Mouse (Mus musculus) neural tube, embryonic 12.5 days (tissue): ENCODE measurements around the gene Slc1a2. TPM values are rescaled to one million over a fixed set of nuclear protein-coding genes. Genes with fewer than 3 reads are reported as not detected.

Experiments
- ATAC-seq: fragments of 200-750 bp; cut with Nextera tagmentation; 2 replicates; pipeline ENCODE4 v1.8.0; 2017; ENCODE audit warnings: low read depth, mild to moderate bottlenecking, moderate TSS enrichment, moderate library complexity; ENCODE audit not compliant: low FRiP score
- H3K27ac ChIP-seq: fragments of 300-500 bp; sonication (generic); 2 replicates; pipeline ENCODE4 v1.5.1; 2016
- H3K27me3 ChIP-seq: fragments of 300-500 bp; sonication (generic); replicated peaks from 2 replicates; pipeline ENCODE4 v1.6.1; 2016; ENCODE audit warnings: mild to moderate bottlenecking
- H3K36me3 ChIP-seq: fragments of 300-500 bp; sonication (generic); 2 replicates; pipeline ENCODE4 v1.6.1; 2016; ENCODE audit warnings: mild to moderate bottlenecking
- H3K4me1 ChIP-seq: fragments of 300-500 bp; sonication (generic); 2 replicates; pipeline ENCODE4 v1.6.1; 2016
- H3K4me2 ChIP-seq: fragments of 300-500 bp; sonication (generic); replicated peaks from 2 replicates; pipeline ENCODE4 v1.6.1; 2016; ENCODE audit warnings: mild to moderate bottlenecking
- H3K4me3 ChIP-seq: fragments of 300-500 bp; sonication (generic); 2 replicates; pipeline ENCODE4 v1.5.1; 2016
- H3K9ac ChIP-seq: fragments of 300-500 bp; sonication (generic); 2 replicates; pipeline ENCODE4 v1.6.1; 2016; ENCODE audit warnings: mild to moderate bottlenecking
- H3K9me3 ChIP-seq: fragments of 300-500 bp; sonication (generic); 2 replicates; pipeline ENCODE4 v1.6.1; 2016; ENCODE audit warnings: mild to moderate bottlenecking
- WGBS: fragments of 180-500 bp; shearing (Covaris S2); methylation state at CpG from one replicate; pipeline ENCODE4 v1.1.7; 2016; 5-methylcytosine and 5-hydroxymethylcytosine counted together
- polyA plus RNA-seq: library from polyadenylated mRNA; unstranded; fragments of >200 nt; fragmentation: Nextera tagmentation; extraction: Ambion mirVana; gene quantifications from 2 replicates; pipeline ENCODE4 v1.2.1, GENCODE M21; 2016

Slc1a2 gene
- polyA plus RNA-seq, 1 experiment from 2014 or later = 16.2 TPM

- no peak overlapping the region for H3K9ac ChIP-seq
- no peaks in the 10 kb centered on the region for H3K9me3 ChIP-seq
- no peak overlapping the region for H3K27ac ChIP-seq
- H3K4me1 ChIP-seq = peaks cover 9% of the 10 kb centered on the region
- WGBS = 50% methylated on average over 8 of the region's 8 CpGs
- H3K4me2 ChIP-seq = no peak overlapping the region
- no peak for ATAC-seq
- no peaks in the 10 kb centered on the region for H3K36me3 ChIP-seq
- no peak overlapping the region for H3K4me3 ChIP-seq
- no peaks in the 10 kb centered on the region for H3K27me3 ChIP-seq
Measured at GRCm38 (mm10) chr2:102730788-102731187, 72.3 kb downstream of the Slc1a2 start.

DNA sequence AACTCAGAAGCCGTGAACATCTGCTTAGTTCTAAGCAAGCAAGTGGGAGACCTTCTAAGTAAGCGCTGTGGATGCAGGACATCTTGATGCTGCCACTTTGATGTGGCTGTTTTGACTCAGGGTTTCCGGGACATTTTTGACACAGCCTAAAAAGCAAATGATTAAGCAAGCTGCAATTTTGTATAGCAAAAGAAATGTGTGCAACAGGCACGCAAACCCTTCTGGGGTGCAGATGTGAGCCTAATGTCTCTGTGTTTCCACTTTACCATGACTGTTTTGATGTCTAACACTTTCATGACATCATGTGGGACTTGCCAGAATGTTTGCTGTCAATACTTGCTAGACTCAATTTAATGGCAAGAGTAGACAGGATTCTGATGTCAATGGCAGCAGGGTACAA is 74.7 kb downstream of the Slc1a2 start:
- H3K9ac ChIP-seq = no peak overlapping the region
- no peak overlapping the region for H3K27ac ChIP-seq
- whole genome bisulfite sequencing = 90% methylated on average over 4 of the region's 4 CpGs
- no peak overlapping the region for H3K4me2 ChIP-seq
- peaks cover 9% of the 10 kb centered on the region for H3K4me1 ChIP-seq
- H3K36me3 ChIP-seq = 0 out of 2 replicates have a peak, but pooled peaks cover 3% of the 10 kb centered on the region
- no peak for ATAC-seq
- H3K27me3 ChIP-seq = no peaks in the 10 kb centered on the region
- no peak overlapping the region for H3K4me3 ChIP-seq
- H3K9me3 ChIP-seq = no peaks in the 10 kb centered on the region

- H3K9me3 ChIP-seq = no peaks in the 10 kb centered on the region
- H3K9ac ChIP-seq = no peak overlapping the region
- 71% methylated on average over 3 of the region's 3 CpGs for WGBS
- ATAC-seq = no peak
- no peaks in the 10 kb centered on the region for H3K27me3 ChIP-seq
- H3K4me1 ChIP-seq = peaks cover 9% of the 10 kb centered on the region
- no peak overlapping the region for H3K27ac ChIP-seq
- H3K4me2 ChIP-seq = no peak overlapping the region
- 0 out of 2 replicates have a peak, but pooled peaks cover 3% of the 10 kb centered on the region for H3K36me3 ChIP-seq
- no peak overlapping the region for H3K4me3 ChIP-seq
Measured at GRCm38 (mm10) chr2:102734055-102734454, 75.6 kb downstream of the Slc1a2 start.

DNA sequence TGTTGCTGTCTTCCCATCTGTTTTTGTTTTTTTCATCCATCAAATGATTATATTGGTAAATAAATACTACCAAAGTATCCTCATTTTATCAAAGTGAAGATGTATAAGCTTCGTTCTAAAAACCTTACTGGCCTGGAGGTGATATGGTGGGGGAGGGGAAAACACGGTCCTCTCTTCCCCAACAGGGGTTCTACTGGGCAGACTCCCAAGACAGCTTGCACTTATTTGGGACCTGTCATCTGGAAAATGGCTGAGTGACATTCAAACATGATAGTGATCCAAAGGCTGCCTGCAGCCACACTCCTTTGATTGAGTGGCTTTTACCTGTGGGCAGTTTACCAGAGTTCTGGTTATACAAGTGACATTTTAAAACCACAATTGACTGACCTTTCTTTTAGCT is 76.6 kb downstream of the Slc1a2 start:
- WGBS = 89% methylated on average over 2 of the region's 2 CpGs
- no peak for ATAC-seq
- H3K4me1 ChIP-seq = peaks cover 9% of the 10 kb centered on the region
- H3K27ac ChIP-seq = no peak overlapping the region
- no peak overlapping the region for H3K4me3 ChIP-seq
- H3K9ac ChIP-seq = no peak overlapping the region
- H3K4me2 ChIP-seq = no peak overlapping the region
- no peaks in the 10 kb centered on the region for H3K27me3 ChIP-seq
- H3K36me3 ChIP-seq = peaks cover 6% of the 10 kb centered on the region; the same call in 1 of the 2 replicates
- H3K9me3 ChIP-seq = no peaks in the 10 kb centered on the region

DNA sequence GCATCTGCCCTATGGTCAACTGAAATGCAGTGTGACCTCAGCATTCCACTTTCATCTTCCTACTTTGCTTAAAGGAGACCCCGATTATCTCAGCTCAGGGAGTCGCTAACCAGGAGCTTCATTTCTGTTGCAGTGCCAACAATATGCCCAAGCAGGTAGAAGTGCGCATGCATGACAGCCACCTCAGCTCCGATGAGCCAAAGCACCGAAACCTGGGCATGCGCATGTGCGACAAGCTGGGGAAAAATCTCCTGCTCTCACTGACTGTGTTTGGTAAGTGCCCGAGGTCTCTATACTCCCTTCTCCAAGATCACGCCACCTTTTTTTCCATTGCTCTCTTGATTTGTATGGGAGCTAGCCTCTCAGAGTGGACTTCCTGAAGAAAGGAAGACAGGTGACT is 77.4 kb downstream of the Slc1a2 start:
- H3K4me2 ChIP-seq = no peak overlapping the region
- H3K9me3 ChIP-seq = no peaks in the 10 kb centered on the region
- H3K27me3 ChIP-seq = no peaks in the 10 kb centered on the region
- H3K36me3 ChIP-seq = peaks cover 6% of the 10 kb centered on the region; the same call in 1 of the 2 replicates
- H3K4me3 ChIP-seq = no peak overlapping the region
- no peak overlapping the region for H3K9ac ChIP-seq
- ATAC-seq = no peak
- 93% methylated on average over 9 of the region's 9 CpGs for WGBS
- peaks cover under 1% of the 10 kb centered on the region for H3K4me1 ChIP-seq
- H3K27ac ChIP-seq = no peak overlapping the region

- H3K4me3 ChIP-seq = no peak overlapping the region
- no peaks in the 10 kb centered on the region for H3K4me1 ChIP-seq
- no peaks in the 10 kb centered on the region for H3K27me3 ChIP-seq
- no peaks in the 10 kb centered on the region for H3K9me3 ChIP-seq
- H3K9ac ChIP-seq = no peak overlapping the region
- WGBS = 93% methylated on average over 5 of the region's 5 CpGs
- no peak for ATAC-seq
- H3K36me3 ChIP-seq = peaks cover 8% of the 10 kb centered on the region; the same call in 1 of the 2 replicates
- H3K27ac ChIP-seq = no peak overlapping the region
- no peak overlapping the region for H3K4me2 ChIP-seq
Measured at GRCm38 (mm10) chr2:102736490-102736889, 78.0 kb downstream of the Slc1a2 start.

- no peak overlapping the region for H3K4me2 ChIP-seq
- H3K27me3 ChIP-seq = no peaks in the 10 kb centered on the region
- no peaks in the 10 kb centered on the region for H3K4me1 ChIP-seq
- no peak for ATAC-seq
- H3K36me3 ChIP-seq = peaks cover 8% of the 10 kb centered on the region; the same call in 1 of the 2 replicates
- no peak overlapping the region for H3K4me3 ChIP-seq
- H3K9ac ChIP-seq = no peak overlapping the region
- WGBS = 87% methylated on average over 1 of the region's 1 CpGs
- no peak overlapping the region for H3K27ac ChIP-seq
- H3K9me3 ChIP-seq = no peaks in the 10 kb centered on the region
Measured at GRCm38 (mm10) chr2:102738852-102739251, 80.4 kb downstream of the Slc1a2 start.

DNA sequence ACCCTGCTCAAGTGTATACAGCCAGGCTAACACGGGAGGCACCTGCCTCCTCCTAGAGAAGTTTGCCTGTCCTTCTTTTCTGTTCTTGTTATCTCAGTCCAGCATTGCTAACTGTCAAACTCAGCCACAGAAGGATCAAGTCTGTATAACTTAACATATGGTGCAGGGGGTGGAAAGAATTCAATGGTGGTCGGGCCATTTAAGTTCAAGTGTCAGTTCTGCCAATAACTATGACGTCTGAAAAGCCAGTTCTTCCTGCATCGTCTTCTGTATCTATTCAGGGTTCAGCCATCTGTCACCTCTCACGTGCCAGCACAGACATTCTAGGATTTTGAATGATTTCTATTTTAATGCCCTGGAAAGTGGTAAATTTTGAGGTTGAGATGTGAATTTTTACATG is 84.2 kb downstream of the Slc1a2 start:
- H3K27ac ChIP-seq = no peak overlapping the region
- H3K27me3 ChIP-seq = no peaks in the 10 kb centered on the region
- peaks cover 7% of the 10 kb centered on the region; the same call in 1 of the 2 replicates for H3K36me3 ChIP-seq
- H3K9ac ChIP-seq = no peak overlapping the region
- H3K4me1 ChIP-seq = peaks cover 6% of the 10 kb centered on the region; the same call in 1 of the 2 replicates
- WGBS = 85% methylated on average over 5 of the region's 5 CpGs
- no peaks in the 10 kb centered on the region for H3K9me3 ChIP-seq
- H3K4me2 ChIP-seq = no peak overlapping the region
- no peak overlapping the region for H3K4me3 ChIP-seq
- ATAC-seq = no peak

DNA sequence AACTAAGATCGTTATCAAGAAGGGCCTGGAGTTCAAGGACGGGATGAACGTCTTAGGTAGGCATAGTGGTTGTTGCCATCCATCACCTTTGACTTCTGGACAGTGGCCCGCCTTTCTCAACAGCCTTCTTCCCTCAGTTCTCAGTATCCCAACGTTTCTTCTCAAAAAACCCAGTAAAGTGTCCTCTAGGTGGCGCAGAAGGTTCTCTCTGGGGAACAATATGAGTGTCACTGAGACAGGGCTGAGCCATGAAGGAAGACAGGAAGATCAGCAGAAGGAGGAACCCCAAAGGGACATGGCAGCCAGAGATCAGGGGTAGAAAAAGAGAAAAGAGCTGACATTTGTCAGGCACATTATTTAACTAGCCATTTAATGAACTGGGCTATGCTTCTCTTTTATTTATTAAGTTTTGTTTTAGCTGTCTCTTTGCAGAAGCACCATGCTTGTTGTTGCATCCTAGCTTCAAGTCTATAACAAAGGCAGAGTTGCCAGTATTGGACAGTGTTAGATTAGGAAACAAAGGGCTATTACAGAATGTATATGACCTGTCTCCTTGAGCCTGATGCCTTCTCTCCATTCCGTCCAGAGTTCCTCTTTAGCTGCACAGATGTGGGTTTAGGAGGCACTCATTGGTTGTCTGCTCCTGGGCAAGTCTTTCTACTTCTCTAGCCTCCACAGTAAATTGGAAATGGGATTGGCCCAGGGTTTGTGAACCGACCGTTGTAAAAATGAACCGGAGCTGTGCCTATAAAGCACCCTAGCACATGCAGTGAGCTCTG is 85.6 kb downstream of the Slc1a2 start:
- Histone ChIP-seq H3K27ac (no peak overlapping the region), H3K9me3 (no peaks in the 10 kb centered on the region), H3K36me3 (peaks cover 10% of the 10 kb centered on the region), H3K4me3 (no peak overlapping the region), H3K4me1 (peaks cover 6% of the 10 kb centered on the region; the same call in 1 of the 2 replicates), H3K9ac (no peak overlapping the region), H3K27me3 (no peaks in the 10 kb centered on the region), H3K4me2 (no peak overlapping the region)
- WGBS = 56% methylated on average over 10 of the region's 10 CpGs
- ATAC-seq = no peak

DNA sequence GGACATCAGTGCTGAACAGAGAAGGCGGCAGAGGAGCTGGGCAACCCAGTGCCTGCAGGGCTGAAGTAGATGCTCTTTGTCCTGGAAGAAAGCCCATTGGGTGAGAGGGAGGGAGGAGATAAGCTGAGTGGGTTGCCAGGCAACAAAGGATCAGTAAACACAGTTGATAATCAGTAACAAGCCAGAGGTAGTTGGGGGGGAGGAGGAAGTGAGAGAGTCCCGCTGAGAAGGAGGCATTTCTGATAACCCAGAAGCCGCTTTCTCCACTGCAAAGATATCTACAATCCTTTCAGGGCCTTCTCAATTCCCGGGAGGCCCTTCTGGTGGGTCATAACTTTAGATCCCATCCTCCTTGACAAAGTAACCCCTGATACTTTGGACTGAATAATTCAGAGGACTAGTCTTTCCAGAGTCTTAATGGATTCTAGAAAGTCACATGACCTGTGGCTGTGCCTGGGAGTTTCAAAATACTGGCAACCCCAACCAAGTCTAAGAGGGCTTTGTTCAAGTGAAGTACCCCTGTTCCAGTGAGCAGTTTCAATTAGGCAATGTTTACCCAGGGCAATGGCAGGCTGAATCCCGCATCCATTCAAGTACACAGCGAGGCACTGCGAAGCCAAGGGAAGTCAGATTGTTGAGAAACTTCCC is 86.9 kb downstream of the Slc1a2 start:
- no peaks in the 10 kb centered on the region for H3K27me3 ChIP-seq
- 18% methylated on average over 7 of the region's 7 CpGs for WGBS
- ATAC-seq = peak; percentile 96
- H3K9ac ChIP-seq = no peak overlapping the region
- no peak overlapping the region for H3K27ac ChIP-seq
- H3K4me3 ChIP-seq = no peak overlapping the region
- peaks cover 7% of the 10 kb centered on the region for H3K36me3 ChIP-seq
- no peaks in the 10 kb centered on the region for H3K9me3 ChIP-seq
- peaks cover 6% of the 10 kb centered on the region; the same call in 1 of the 2 replicates for H3K4me1 ChIP-seq
- peak overlapping the region; percentile 27 for H3K4me2 ChIP-seq

DNA sequence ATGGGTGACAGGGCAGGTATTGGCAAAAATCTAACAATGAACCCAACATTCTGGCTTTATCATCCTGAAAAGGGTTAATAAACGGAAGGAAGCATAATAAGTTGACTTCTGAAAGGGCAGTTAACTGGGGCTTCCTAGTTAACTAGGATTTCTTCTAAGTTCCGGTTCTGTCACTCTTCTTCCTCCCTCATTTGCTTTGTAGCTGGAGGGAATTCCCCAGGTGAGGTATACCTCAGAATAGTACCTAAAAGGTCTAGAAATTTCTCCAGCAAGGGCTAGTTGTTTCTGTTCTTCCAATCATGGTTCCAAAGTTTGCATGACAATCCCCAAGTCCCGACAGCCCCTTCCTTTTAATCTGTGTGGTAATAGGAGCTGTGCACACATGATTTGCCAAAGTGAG is 89.3 kb downstream of the Slc1a2 start:
- no peak overlapping the region for H3K9ac ChIP-seq
- no peak overlapping the region for H3K4me3 ChIP-seq
- no peak for ATAC-seq
- H3K36me3 ChIP-seq = peaks cover 5% of the 10 kb centered on the region
- WGBS = 86% methylated on average over 3 of the region's 3 CpGs
- no peak overlapping the region for H3K27ac ChIP-seq
- H3K4me1 ChIP-seq = peaks cover 6% of the 10 kb centered on the region; the same call in 1 of the 2 replicates
- no peaks in the 10 kb centered on the region for H3K27me3 ChIP-seq
- H3K4me2 ChIP-seq = no peak overlapping the region
- no peaks in the 10 kb centered on the region for H3K9me3 ChIP-seq

- ATAC-seq = no peak
- 68% methylated on average over 2 of the region's 2 CpGs for WGBS
- peaks cover 5% of the 10 kb centered on the region for H3K36me3 ChIP-seq
- H3K9ac ChIP-seq = no peak overlapping the region
- H3K27ac ChIP-seq = no peak overlapping the region
- H3K4me3 ChIP-seq = no peak overlapping the region
- H3K9me3 ChIP-seq = no peaks in the 10 kb centered on the region
- H3K4me1 ChIP-seq = no peaks in the 10 kb centered on the region; the same call in 1 of the 2 replicates
- no peaks in the 10 kb centered on the region for H3K27me3 ChIP-seq
- no peak overlapping the region for H3K4me2 ChIP-seq
Measured at GRCm38 (mm10) chr2:102749926-102750325, 91.5 kb downstream of the Slc1a2 start.
